Mouse (Mus musculus): ENCODE measurements around the gene Soat1. TPM values are rescaled to one million over a fixed set of nuclear protein-coding genes. Genes with fewer than 3 reads are reported as not detected.
"Not testable (repeated sequence)": the region's sequence is repeated elsewhere in the genome, so short reads cannot be mapped to it uniquely, and the experiment has no call there.

The Soat1 gene
- 42.5 and 43.9 TPM in 2 replicates for polyA plus RNA-seq (2015; fragmentation: Nextera tagmentation; extraction: Ambion mirVana)

DNA sequence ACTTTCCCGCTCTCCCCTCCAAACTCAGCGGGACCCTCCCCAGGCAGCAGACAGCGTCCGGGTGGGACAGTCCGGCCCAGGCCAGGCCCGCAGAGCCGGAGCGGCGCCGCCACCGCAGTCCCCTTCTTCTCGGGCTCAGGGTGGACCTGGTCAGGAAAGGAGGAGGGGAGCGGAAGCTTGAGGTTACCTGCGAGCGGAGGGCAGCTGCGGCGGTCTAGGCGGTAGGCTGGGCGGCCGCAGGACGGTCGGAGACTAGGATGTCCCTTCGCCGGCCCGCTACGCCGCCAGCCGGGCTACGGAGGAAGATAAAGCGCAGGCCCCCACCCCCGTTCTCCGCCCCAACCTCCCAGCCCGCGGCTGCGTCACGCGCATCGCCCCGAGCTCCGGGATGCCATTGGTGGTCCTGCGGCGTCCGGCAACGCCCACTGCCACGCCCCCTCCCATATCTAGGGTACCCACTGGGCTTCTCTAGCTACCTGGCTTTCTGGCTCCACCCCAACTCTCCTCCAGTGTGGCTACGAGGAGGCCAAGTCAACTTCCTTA, at the start of gene Soat1:
TSS of gene Soat1 (minus strand) at position 371 of the 543 bp plus-strand sequence.
- TF ChIP-seq EP300 (IDR thresholded peaks at IDR 0.05; ENCODE audit: low read depth) (no peak), CTCF (IDR thresholded peaks at IDR 0.05; ENCODE audit: low read depth) (peak; percentile 42)
- H3K27ac ChIP-seq (ENCODE audit: low read depth), result peak within 1 kb of the TSS; percentile 90

DNA sequence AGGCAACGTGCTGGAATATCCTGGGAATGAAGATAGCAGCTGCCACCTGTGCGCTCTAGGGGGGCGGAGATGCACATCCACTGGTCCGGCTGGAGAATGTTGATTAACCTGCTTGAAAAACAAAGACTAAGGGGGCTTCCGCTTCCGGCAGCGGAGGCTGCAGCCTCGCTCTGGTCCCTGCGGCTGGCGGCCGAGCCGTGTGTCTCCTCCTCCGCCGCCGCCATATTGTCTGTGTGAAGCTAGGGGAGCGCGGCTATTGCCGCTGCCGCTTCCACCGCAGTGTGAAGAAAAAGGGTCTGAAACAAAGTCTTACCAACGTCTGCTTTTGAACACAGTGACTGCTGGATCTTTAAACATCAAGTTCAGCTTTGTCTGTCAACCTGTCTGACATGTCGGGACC, 49.7 kb upstream of the Soat1 start, which contains the start of gene Gm10031:
TSS of gene Gm10031 (plus strand) at position 171 of the 400 bp plus-strand sequence.
- peak; percentile 76; the same call in 1 of the 2 replicates for ATAC-seq
- 90% methylated on average over 21 of the region's 22 CpGs for WGBS (ENCODE audit: insufficient replicate concordance)

More for the DNA sequence above, at the start of gene Soat1:
- WGBS (ENCODE audit: insufficient replicate concordance), result 2% methylated on average over 34 of the region's 46 CpGs
- peak within 1 kb of the TSS; percentile 80 for H3K4me3 ChIP-seq (ENCODE audit: low read depth, low read length)
- no peaks in the 10 kb centered on the region for H3K36me3 ChIP-seq (replicated peaks; ENCODE audit: insufficient read depth, low read length)
- ATAC-seq (peak; percentile 78), DNase-seq (peak; percentile 91)
- H3K4me1 ChIP-seq (ENCODE audit: insufficient read depth), result peaks cover 24% of the 10 kb centered on the region
- peak within 1 kb of the TSS; percentile 81 for H3K4me2 ChIP-seq (ENCODE audit: low read depth, low read length)
- H3K27me3 ChIP-seq (ENCODE audit: insufficient read depth, low read length), result no peaks in the 10 kb centered on the region
- H3K9ac ChIP-seq (replicated peaks), result peak within 1 kb of the TSS; percentile 81
- H3K9me3 ChIP-seq (ENCODE audit: low read length), result no peaks in the 10 kb centered on the region

DNA sequence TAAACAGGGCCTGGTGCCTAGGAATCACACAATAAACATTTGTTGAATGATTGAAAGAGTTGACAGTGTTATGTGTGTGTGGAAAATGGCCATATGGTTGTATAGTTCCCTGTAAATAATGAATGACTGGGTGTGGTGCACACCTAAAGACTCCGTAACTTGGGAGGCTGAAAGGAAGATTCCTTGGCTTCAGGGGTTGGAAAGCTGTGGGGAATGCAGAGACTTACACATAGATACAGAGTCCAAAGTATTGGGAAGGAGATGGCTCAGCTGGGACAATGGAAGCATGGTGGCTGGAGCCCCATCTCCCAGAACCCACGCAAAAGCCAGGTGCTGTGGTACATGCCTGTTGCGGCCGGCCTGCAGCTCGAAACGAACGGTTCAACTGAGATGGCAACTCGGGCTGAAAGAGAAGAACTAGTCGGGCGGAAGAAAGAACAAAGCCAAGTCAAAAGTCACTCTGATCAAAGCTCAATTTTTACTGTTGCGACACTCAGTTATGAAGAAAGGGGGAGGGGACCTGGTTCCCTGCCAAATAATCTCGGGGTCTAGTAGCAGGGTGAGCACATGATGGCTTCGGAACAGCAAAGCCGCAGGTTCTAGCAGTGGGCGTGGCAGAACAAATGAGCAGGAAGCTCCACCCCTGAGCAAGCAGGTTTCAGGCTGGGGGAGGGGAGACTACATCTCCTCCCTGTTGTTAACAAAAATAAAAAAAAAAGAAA, 47.8 kb upstream of the Soat1 start:
- Histone ChIP-seq H3K27ac (ENCODE audit: low read depth) (no peak overlapping the region), H3K4me2 (ENCODE audit: low read depth, low read length) (no peak overlapping the region), H3K4me3 (ENCODE audit: low read depth, low read length) (no peak overlapping the region), H3K36me3 (replicated peaks; ENCODE audit: insufficient read depth, low read length) (no peaks in the 10 kb centered on the region), H3K4me1 (ENCODE audit: insufficient read depth) (peaks cover 2% of the 10 kb centered on the region; the same call in 1 of the 2 replicates), H3K9me3 (ENCODE audit: low read length) (no peaks in the 10 kb centered on the region), H3K27me3 (ENCODE audit: insufficient read depth, low read length) (no peaks in the 10 kb centered on the region), H3K9ac (replicated peaks) (no peak overlapping the region)
- WGBS (ENCODE audit: insufficient replicate concordance), result 43% methylated on average over 15 of the region's 15 CpGs
- no peak for TF ChIP-seq CTCF (IDR thresholded peaks at IDR 0.05; ENCODE audit: low read depth)
- ATAC-seq (0 out of 2 replicates have a peak, but pooled peaks have one; percentile 21), DNase-seq (peak; percentile 62)

More for the DNA sequence above, 49.7 kb upstream of the Soat1 start, which contains the start of gene Gm10031:
- H3K9ac ChIP-seq (replicated peaks); H3K27me3 ChIP-seq (ENCODE audit: insufficient read depth, low read length); H3K9me3 ChIP-seq (ENCODE audit: low read length); H3K4me3 ChIP-seq (ENCODE audit: low read depth, low read length); DNase-seq; H3K36me3 ChIP-seq (replicated peaks; ENCODE audit: insufficient read depth, low read length); H3K4me2 ChIP-seq (ENCODE audit: low read depth, low read length); H3K27ac ChIP-seq (ENCODE audit: low read depth); H3K4me1 ChIP-seq (ENCODE audit: insufficient read depth): not testable (repeated sequence)

DNA sequence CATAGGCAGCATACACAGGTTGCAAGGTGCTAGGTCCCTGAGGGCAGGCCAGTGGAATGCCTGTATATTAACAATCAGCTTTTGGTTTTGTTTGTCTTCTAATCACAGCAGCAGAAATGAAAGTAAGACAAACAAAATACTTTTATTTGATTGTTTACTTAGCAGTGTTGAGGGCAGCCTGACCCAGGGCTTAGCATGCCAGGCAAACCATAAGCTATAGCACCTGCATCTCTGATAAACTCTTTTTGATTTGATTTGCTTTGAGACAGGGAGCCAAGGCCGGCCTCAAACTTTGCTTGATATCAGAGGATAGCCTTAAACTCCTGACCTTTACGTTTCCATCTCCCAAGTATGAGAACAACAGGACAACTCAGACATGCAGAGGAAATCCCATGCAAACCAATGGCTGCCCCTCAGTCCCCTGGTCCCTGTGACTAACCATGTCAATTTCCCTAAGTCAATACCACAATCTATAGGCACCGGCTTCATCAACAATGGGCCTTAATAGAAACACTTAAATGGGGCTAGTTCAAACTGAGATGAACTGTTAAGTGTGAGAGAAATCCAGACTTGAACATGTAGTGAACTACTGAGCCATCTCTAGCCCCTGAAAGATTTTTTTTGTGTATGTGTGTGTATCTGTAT, 46.1 kb upstream of the Soat1 start:
- DNase-seq, result no peak
- no peak overlapping the region for H3K4me2 ChIP-seq (ENCODE audit: low read depth, low read length)
- no peaks in the 10 kb centered on the region for H3K36me3 ChIP-seq (replicated peaks; ENCODE audit: insufficient read depth, low read length)
- no peak for TF ChIP-seq CTCF (IDR thresholded peaks at IDR 0.05; ENCODE audit: low read depth)
- TF ChIP-seq EP300 (IDR thresholded peaks at IDR 0.05; ENCODE audit: low read depth), result no peak
- peaks cover 2% of the 10 kb centered on the region; the same call in 1 of the 2 replicates for H3K4me1 ChIP-seq (ENCODE audit: insufficient read depth)
- H3K9me3 ChIP-seq (ENCODE audit: low read length), result no peaks in the 10 kb centered on the region
- no peak for ATAC-seq
- H3K27me3 ChIP-seq (ENCODE audit: insufficient read depth, low read length), result no peaks in the 10 kb centered on the region
- 62% methylated on average over 3 of the region's 3 CpGs for WGBS (ENCODE audit: insufficient replicate concordance)
- no peak overlapping the region for H3K9ac ChIP-seq (replicated peaks)
- H3K27ac ChIP-seq (ENCODE audit: low read depth), result no peak overlapping the region
- H3K4me3 ChIP-seq (ENCODE audit: low read depth, low read length), result no peak overlapping the region

DNA sequence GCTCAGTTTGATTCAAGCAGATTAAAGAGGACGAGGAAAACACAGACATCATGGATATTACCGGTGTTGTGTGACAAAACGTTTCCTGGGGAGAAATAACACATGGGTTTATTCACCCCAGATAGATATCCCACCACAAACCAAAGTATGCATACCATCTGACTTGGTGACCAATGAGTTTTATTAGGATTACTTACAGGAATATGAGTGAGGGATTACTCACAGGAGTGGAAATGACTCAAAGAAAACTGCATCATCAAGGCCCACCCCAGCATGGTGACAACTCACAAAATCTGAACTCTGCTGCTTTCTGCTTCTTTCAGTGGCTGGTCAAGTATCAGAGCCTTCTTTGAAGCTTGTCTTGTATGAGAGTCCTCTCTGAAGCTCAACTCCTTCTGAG, 33.6 kb upstream of the Soat1 start:
- ATAC-seq, result no peak
- no peak overlapping the region for H3K4me2 ChIP-seq (ENCODE audit: low read depth, low read length)
- no peaks in the 10 kb centered on the region for H3K36me3 ChIP-seq (replicated peaks; ENCODE audit: insufficient read depth, low read length)
- no peaks in the 10 kb centered on the region for H3K9me3 ChIP-seq (ENCODE audit: low read length)
- no peak overlapping the region for H3K4me3 ChIP-seq (ENCODE audit: low read depth, low read length)
- H3K9ac ChIP-seq (replicated peaks), result no peak overlapping the region
- no peak overlapping the region for H3K27ac ChIP-seq (ENCODE audit: low read depth)
- no peak for TF ChIP-seq CTCF (IDR thresholded peaks at IDR 0.05; ENCODE audit: low read depth)
- TF ChIP-seq EP300 (IDR thresholded peaks at IDR 0.05; ENCODE audit: low read depth), result no peak
- no peaks in the 10 kb centered on the region for H3K4me1 ChIP-seq (ENCODE audit: insufficient read depth)
- 73% methylated on average over 3 of the region's 3 CpGs for WGBS (ENCODE audit: insufficient replicate concordance)
- DNase-seq, result no peak
- H3K27me3 ChIP-seq (ENCODE audit: insufficient read depth, low read length), result no peaks in the 10 kb centered on the region

DNA sequence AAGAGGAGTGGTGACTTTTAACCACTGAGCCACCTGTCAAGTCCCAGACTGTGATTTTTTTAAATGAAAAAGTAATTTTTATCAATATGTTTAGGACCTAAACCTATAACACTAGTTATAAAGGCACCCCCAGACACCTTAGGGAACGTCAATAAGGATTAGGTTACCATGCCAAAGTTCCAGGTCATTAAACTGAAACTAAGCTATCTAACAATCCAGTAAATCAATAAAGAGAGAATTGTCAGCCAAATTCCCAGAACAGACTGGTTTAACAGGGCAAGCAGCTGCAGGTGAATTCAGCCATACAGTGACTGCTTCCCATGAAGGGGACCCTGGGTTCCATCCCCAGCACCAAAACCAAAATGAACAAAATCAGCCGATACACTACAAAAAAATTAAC, 31.8 kb upstream of the Soat1 start:
- no peak overlapping the region for H3K9ac ChIP-seq (replicated peaks)
- DNase-seq (no peak), ATAC-seq (no peak)
- no peaks in the 10 kb centered on the region for H3K4me1 ChIP-seq (ENCODE audit: insufficient read depth)
- no peak overlapping the region for H3K27ac ChIP-seq (ENCODE audit: low read depth)
- no peak overlapping the region for H3K4me2 ChIP-seq (ENCODE audit: low read depth, low read length)
- 70% methylated on average over 2 of the region's 2 CpGs for WGBS (ENCODE audit: insufficient replicate concordance)
- H3K27me3 ChIP-seq (ENCODE audit: insufficient read depth, low read length), result no peaks in the 10 kb centered on the region
- H3K4me3 ChIP-seq (ENCODE audit: low read depth, low read length), result no peak overlapping the region
- H3K9me3 ChIP-seq (ENCODE audit: low read length), result no peaks in the 10 kb centered on the region
- TF ChIP-seq CTCF (IDR thresholded peaks at IDR 0.05; ENCODE audit: low read depth) (no peak), EP300 (IDR thresholded peaks at IDR 0.05; ENCODE audit: low read depth) (no peak)
- H3K36me3 ChIP-seq (replicated peaks; ENCODE audit: insufficient read depth, low read length), result no peaks in the 10 kb centered on the region

Data from liver, postnatal 0 days (tissue).